Mouse (Mus musculus): ENCODE results near the gene Zfp354b.

Zfp354b gene

DNA sequence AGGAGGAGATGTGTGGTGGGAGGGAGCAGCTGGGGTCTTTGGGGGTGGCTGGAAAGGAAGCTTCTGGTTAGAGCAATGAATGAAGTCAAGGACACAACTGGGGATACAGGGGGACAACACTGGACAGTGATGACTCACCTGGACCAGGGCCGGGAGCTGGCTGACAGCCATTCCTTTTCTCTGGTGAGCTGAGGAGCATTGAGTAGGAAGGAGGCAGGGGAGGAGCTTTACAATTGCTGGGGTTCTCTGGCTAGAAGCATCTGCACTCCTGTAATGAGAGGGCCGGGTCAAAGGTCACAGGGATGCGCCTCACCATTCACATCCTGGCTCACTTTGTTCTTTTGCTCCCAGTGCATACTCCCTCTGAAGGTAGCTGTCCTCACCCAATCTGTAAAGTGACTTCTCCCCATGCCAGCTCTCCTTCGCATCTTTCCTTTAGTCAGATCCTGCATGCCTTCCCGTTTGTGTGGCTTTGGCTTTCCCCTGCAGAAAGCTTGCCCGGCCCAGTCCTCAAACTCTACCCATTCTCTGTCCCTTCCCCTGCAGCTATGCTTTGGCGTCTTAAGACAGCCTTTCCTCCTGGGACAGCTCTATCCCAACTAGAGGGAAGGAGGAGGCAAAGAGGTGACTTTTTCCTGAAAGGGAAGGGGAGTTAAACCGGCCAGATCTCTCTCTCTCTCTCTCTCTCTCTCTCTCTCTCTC, 45.1 kb downstream of the Zfp354b start:
- 43% methylated on average over 8 of the region's 8 CpGs for WGBS

DNA sequence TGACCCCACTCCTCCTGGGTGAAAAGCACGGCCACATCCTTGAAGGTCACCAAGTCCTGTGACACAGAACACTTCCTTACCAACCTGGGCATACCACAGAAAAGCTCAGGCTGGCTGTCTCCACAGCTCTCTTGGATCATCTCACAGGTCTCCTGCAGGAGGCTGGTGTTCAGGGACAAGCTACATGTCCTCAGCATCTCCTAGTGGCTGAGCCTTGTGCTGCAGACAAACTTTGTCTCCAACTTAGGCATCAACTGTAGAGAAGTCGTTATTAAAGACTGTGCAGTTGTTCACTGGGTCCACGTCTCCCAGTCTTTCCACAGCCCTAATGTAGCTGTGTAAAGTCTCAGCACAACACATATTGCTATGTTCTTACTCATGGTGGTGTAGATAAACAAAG, 47.7 kb downstream of the Zfp354b start:
- 75% methylated on average over 3 of the region's 3 CpGs for WGBS

DNA sequence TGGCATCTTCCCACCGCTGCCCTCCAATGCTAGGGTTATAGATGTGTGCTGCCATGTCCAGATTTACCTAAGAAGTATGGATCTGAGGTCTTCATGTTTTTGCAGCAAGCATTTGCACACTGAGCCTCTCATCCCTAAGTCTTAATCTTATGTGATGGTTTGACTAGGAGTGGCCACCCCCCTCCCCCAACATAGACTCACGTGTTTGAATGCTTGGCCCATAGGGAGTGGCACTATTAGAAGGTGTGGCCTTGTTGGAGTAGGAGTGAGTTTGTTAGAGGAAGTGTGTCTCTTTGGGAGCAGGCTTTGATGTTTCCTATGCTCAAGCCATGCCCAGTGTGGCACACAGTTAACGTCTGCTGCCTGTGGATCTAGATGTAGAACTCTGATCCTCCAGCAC, 52.8 kb downstream of the Zfp354b start:
- WGBS = 94% methylated on average over 3 of the region's 3 CpGs
